Mouse (Mus musculus) erythroblast, embryonic 14.5 days (primary cell): Measurements from ENCODE around the gene Cdkn1b.

Source experiments
- GATA1 ChIP-seq: IDR thresholded peaks from 2 replicates; pipeline ENCODE4 v1.6.1; 2012; ENCODE audit warnings: low read length, inconsistent platforms, mixed read lengths
- TAL1 ChIP-seq: IDR thresholded peaks from 3 replicates; pipeline ENCODE4 v1.6.1; 2012; ENCODE audit warnings: low read length, inconsistent platforms, mixed read lengths

DNA sequence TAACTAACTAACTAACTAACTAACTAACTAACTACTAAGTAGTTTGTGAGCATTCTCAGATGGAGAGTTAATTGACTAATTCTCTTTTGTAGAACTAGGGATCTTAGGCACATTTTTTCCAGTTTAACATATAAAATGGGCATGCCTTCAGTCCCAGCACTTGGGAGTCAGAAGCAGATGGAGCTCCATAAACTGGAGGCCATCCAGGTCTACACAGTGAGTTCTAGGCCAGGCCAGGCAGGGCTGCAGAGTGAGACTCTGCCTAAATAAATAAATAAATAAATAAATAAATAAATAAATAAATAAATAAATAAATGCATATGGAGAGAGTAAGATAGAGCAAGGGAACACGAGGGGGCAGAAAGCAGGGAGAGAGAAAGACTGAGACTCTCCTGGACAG lies 42.3 kb upstream of the Cdkn1b start:
- TF ChIP-seq TAL1 = no peak
- TF ChIP-seq GATA1 = no peak
